Mouse (Mus musculus) heart, adult 9 months (tissue): ENCODE data around the gene Zfp618.

Experiments
- DNase-seq, 2 experiments: peaks; one replicate each; pipeline ENCODE4 v3.0.0; 2022; ENCODE audit warnings: low spot score in 2 of 2

Zfp618 gene

DNA sequence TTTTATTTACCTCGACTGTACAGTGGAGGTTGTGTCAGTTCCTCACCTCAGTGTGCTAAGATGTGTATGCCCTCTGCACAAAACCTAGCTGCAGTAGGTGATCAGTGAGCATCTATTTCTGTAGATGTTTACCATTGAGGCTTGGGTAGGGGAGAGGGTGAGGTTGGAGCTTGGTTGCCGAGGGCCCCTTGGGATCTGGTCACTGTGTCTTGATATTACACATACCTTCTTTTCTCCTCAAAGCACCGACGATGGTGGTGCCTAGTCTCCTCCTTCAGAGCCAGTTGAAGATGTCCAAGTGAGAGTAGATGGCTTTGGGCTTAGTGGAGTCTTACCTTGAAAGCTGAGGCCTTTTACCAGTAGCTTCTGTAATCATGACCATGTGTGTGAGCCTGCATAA lies 101.4 kb downstream of the Zfp618 start:
- DNase-seq = no peak

DNA sequence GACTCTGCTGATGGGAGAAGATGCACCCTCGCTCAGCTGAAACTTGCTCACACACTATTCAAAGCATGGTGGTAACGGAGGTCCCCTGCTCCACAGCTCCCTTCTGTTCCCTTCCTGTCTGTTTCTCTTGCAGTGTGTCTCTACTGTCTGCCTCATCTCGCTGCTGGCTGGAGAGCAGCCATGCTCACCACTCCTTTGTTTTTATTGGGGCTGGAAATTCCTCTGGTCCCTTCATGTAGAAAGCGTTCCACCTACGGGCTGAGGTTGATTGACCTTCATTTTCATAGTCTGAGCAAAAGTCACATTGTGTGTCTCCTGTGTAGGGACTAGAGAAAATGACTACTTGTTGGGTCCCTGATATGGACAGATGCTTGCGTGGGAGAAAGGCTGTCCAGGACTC lies 102.4 kb downstream of the Zfp618 start:
- no peak for DNase-seq

DNA sequence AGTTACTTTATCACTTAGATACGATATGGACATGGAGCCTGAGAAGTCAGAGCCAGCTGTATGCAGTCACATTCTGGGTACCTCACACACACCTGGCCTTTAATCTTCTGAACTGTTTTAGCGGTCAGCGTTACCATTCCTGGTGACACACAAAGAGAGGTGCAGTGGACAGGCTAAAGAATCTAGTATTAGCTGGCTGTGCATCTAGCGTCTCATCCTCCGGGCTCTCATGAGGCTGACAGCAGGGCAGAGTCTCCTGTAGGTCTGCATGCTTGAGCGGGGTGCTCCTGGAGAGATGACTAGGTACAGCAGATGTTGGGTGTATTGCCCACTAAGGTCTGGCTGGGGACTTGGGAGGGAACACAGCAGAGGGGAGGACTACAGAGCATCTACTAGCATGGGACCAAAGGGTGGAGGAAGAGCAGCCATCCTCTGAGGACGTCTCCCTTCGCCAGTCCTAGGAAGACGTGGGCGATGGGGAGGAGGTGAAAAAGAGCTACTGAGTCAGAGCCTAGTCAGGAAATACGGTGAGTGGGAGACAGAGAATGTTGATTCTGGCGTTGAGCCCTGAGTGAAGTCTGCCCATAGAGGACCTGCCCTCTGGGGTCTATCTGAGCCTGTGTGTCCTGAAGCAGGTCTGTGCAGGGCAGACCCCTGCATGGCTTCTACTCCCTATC lies 103.3 kb downstream of the Zfp618 start:
- DNase-seq = no peak

DNA sequence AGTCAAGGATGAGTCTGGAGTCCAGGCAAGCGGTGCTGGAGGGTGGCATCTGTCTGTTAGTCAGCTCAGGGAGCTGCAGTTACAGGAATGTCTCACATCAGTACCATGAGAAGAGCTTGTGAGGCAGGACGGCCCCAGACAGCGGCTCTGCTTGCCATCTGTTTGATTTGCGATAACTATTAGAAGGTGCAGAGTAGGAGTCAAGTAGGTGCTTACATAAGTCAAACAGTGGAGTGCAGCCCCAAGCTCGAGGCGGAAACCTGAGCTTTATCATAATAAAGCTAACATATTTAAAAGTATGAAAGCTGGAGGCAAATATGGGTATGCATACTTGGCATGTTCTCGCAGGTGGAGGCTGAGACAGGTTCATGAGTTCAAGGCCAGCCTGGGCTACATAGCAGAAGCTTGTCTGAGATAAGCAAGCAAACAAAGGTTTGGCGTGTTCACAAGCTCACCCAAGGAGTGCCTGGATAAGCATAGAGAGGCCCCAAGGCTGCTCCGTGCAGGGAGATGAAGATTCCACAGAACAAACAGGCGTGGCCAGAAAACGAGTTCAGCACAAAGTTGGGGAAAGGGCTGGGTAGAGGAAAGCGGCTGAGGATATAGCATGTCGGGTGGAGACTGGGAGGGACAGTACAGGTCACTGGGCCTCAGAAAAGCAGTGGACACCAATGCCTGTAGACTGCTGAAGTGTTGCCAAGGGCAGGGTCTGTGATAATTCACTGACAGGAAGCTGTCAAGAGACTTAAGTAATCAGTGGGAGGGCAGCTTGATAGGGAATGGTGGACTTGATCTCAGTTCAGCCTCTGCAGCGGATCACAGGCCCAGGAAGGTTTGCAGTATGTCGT lies 106.3 kb downstream of the Zfp618 start:
- no peak for DNase-seq

DNA sequence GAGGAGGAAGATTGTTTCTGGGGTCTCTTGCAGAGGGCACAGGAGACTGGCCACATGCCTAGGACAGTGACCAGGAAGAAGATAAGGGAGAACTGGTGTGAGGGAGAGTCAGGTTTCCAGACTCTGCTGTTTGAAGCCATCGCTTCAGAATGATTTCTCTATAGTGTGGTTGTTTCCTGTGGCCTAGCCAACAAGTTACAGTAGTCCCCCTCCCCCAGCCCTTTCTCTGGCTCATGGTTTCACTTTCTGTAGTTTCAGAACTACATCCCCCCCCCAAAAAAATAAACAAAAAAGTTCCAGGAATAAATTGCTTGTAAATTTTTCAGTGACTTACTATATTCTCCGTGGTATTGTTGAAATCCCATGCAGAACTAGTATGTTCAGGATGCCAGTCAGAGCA lies 107.8 kb downstream of the Zfp618 start:
- no peak for DNase-seq

DNA sequence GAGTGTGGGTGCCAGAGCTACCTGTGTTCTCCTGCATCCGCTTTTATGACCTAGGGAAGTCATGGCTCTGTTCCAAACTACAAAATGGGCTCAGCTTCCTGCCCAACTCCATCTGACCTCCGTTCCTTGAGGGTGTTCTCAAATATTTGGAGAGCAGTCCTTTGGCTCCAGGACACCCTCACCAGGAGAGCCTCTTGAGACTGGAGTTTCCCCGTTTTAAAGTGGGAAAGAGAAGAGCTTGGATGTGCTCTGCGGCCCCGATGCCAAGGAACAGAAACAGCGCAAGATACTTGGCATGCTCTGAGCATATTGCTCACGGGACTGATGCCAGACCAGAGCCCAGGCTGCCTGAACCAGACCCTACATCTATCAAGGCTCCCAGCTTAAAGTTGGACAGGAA lies 113.8 kb downstream of the Zfp618 start:
- no peak for DNase-seq

DNA sequence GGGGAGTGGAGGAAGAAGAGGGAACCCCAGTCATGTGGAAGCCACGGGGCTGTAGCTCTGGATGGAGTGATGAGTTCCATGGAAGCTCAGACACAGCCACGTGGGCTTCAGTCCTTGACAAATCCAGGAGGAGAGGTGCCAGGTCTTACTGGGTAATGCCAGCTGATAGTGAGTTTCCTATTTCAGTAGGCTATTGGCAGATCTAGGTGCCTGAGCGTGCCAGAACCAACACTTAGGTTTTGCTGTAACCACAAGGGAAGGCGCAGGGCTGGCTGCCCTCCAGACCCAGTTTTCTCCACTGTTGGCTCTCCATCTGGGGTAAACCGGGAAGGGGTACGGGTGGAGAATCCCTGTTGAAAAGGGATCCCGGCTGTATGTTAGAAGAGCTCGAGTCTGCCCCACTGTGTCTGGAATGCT lies 119.1 kb downstream of the Zfp618 start:
- peak; percentile 82 to 84 for DNase-seq

DNA sequence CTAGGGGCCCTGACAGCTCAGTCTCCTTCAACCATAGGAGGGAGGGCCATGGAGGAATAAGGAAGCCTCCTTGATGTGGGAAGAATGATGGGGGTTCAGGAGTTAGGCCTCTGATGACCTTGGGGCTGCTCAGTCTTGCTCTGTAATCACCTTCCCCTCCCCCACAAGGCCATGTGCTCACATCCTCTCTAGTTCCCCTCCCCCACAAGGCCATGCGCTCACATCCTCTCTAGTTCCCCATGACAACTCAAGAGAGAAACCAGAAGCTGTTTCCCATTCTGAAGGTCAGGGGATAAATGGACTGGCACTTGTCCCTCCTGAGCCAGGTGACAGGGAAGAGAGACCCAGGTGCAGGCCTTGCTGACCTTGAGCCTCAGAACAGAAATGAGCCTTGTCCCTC lies 124.1 kb downstream of the Zfp618 start:
- DNase-seq = no peak

DNA sequence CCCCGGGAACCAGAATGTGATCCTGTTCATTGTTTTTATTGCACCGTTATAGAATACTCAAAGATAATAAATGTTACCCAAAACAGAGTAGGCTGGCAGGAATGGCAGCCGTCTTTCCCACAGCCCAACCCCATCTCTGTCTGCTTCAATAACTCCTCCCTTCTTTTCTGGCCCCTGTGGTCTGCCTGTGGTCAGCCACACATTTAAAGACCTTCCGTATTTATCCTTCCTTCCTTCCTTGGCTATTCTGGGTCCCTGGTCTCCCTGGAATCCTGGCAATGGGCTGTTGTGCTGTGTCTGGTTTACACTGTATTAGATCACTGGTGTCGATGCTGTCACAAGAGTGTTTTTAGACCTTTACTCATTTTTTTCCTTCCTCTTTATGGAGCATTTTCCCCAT lies 125.8 kb downstream of the Zfp618 start:
- no peak for DNase-seq

DNA sequence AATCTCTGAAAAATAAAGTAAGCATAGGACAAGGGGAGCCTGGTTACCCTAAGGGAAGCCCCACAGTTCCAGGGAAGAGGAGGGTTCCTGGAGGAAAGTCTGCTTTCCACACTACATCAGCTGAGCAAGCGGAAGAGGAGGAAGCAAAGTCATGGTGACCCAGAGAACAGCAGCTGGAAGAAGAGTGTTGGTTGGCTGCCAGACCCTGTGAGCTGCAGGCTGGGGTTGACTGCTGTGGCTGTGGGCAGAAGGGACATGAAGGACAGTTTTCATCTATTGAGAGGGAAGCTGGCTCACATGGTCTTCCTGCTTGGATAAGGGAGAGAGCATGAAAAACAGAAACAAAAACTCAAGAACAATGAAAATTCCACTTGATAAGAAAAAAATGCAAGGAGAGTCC lies 132.2 kb downstream of the Zfp618 start:
- DNase-seq = peak; percentile 34 to 41

DNA sequence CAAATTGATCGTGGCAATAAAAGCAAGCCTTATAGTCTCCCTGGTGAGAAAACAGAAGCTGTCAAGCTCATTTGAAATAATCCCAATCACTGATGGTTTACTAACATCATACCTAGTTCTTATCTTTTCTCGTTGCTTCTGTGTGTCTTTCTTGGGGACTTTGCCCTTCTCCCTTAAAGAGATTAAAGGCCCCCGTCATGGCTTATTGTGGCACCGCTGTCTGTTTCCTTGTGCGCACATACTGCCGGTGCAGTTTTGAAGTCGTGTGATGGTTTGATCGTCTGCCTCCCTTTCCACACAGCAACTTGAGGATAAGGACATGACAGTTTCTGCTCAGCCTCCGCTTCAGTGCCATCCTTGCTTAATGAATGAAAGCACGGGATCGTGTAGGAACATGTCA lies 135.1 kb downstream of the Zfp618 start:
- no peak for DNase-seq

DNA sequence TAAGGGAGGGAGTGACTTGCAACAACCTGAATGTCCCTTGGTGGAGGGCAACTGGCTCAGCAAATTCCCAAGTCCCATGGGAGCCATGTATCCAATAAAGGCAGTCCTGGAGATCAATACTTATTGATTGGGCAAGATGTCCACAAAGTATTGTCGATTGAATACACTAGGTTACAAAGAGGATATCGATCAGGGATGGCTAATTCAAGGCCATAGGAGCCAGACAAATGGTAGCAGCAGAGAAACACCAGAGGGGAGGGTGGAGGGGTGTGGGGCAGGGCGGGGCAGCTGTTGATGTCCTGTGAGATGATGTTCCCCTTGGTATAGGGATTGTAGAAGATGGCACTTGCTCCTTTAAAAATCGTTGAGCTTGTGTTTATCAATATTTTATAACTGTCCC lies 136.7 kb downstream of the Zfp618 start:
- no peak for DNase-seq

DNA sequence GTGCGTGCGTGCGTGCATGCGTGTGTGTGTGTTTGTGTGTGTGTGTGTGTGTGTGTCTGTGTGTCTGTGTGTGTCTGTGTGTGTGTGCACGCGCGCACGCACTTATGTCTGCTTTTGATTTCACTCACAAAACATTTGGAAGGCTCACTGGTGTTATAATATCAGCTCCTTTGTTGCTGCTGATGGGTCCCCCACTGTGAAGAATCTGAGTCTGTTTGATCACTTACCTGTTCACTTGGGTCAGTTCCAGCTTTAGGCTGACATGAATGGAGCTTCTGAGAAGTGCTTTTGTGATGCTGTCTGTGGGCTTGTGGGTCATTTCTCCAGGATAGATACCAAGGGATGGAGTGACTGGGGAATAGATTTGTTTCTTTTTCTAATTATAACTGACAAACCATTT lies 140.3 kb downstream of the Zfp618 start:
- no peak for DNase-seq

DNA sequence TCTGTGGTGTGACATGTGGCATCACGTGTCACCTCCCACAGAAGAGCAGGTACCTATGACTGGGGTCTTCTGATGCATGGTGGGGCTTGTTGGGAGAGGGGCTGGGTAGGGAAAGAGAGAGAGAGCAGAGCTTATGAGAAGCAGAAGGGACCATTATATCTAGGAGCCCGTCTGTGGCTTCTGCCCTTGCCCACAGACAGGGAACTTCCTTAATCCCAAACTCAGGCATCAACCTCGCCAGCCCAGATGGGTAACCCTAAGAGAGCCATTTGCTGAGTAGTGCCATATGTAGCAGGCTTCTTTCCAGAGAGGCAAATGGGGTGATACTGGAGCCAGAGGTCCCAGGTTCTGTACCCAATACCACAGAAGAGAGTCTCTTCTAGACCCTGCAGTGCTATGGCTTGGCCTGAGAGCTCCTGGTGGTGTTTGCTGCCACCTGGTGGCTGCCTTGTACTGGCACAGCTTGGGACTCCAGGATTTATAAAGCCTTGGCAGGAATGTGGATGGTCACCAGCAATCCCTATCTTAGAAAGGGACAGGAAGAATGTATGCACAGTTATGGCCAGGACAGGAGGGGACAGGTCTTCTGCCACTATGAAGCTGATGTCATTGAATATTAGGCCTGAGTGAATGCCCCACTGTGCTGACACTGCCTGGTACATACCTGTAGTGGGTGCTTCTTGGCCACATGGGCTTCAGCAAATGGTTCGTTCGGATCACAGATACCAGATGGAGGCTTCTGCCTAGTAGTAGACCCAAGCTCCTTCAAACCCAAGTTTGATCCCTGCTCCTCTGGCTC lies 153.5 kb downstream of the Zfp618 start:
- DNase-seq = peak; percentile 45 to 65

DNA sequence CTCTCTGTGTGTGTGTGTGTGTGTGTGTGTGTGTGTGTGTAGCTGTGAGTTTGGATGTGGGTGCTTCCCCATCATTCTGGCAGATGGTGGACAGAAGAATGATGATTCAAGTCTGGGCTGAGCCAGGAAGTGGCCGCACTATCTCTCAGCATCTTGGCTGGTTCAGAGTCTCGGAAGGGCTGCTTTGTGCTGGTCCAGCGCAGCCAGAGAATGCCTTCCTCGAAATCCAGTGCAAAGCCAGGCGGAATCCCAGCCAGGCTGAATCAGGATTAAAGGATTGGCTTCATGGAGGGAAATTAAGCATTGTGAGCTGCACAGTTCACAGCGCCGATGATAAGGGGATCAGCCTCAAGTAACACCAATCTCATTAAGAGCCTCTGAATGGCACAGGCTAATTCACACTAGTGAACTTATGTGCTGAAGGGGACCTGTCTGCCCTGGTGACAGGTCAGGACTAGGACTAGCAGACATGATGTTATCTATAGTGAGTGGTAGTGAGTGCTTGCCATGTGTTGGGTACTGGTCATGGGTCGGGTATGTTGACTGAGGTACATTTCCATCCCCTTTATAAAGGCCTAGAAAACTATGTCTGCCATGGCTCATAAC lies 159.6 kb downstream of the Zfp618 start:
- no peak for DNase-seq

DNA sequence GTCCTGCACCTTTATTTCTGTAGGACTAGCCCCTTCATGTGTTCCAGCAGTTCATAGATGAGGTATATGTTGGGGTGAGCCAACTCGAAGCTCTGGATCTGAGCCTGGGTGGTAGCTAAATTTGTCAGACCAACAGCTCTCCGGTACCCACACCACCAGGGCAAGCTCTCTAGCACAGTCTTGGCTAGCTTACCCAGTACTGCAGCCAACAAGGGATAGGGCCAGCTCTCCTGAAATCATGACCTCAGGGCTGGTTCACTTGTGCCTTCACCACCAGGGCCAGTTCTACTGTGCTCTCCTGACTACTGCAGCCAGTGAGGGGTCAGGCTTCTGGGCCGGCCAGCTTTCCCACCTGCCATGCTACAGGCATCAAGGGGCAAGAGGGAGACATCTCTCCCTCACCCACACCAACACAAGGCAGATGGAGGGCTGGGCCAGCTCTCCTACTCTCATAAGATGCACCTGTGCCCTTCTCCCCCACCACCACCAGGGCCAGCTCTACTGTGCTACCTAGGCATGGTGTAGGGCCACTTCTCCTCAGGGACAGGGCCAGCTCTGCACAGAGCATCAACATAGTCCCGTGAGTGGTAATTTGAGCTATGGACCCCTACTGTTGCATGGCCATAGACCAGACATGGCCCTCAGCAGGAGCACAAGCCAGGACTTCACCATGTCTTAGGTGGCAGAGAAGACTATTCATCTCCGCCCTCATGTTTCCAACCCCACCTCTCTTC lies 164.7 kb downstream of the Zfp618 start:
- peak; percentile 58 to 63 for DNase-seq

DNA sequence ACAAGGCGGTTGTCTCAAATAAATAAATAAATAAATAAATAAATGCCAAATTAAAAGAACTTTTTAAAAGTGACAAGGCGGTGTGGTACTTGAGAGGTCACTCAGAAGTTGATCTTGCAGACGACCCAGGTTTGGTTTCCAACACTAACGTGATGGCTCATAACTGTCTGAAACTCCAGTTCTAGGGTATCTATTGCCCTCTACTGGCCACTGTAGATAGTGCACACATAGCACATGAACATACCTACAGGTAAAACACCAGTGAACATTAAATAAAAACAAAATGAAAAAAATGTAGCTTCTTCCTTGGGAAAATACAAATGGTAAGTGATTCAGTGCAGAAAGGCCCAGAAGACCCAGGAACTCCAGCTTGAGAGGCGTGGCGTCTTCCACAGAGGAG lies 181.9 kb downstream of the Zfp618 start:
- DNase-seq = no peak

DNA sequence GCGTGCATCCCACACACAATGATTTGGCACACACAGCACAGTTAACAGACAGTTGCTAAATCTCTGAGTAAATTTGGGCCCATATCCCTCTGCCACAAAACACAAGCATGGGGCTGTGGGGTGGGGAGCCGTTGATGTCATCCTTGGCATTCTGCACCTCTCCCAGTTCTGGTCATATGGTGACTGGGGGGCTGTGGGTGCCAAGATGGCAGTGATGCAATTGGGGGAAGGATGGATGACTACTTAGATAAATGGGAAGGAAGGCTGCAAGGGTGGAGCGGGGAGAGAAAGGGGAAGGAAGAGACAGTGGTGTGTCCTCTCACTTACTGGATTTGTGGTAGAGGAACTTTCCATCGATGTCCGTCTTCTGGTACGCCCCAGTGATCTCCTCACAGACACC lies 185.8 kb downstream of the Zfp618 start:
- DNase-seq = peak in 1 of 2 experiments; percentile 12

DNA sequence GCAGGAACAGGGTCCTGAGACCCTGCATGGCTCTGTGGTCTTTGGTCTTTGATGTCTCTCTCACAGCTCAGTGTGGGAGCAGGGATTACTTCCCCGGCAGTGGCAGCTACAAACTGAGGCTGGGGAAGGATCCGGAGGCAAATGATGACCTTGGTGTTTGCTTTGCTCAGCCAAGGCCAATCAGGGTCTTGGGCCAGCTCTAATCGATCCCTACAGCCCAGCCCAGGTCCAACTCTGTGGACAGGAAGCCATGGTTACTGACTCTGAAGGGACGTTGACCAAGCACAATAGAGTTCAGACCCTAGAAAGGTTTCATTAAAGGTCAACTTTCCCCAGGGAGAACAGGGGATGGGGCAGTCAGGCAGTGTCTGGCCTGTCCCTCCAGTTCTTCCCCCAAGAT lies 188.7 kb downstream of the Zfp618 start:
- no peak for DNase-seq

DNA sequence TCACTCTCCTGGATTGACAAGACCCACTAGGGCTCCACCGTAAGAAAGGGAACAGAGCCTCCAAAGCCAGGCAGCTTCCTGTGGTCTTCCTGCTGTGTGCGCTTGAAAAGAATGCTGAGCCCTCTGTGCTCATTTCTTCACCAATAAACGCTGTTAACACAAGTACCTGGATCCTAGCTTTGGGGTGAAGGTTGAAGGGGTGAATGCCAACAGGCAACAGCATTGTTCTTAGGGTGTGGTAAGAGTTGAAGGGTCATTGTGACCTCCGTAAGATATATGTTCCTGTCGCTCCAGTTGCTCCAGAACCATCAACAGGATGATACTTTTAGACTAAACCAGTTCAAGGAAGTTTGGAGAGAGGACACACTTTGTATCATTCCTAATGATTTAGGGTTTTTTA lies 189.3 kb downstream of the Zfp618 start, which contains the start of gene Ambp:
TSS of gene Ambp (minus strand) at position 101 of the 400 bp plus-strand sequence.
- no peak for DNase-seq

DNA sequence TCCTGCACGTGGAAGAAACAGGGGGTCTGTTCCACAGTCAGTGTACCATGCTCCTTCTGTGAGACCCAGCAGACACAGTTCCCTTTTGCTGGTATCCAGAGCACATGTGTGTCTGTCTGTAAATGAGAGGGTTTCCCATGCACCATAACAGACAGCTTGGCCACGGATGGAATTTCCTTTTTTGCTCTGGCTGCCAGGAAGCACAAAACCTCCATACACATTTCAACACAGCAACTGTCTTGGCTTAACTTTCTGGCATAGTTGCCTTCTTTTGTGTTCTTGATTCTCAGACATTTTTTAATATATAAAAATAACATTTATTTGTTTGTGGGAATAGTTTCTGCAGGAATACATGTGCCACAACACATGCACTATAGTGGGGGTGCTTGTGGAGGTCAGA lies 190.2 kb downstream of the Zfp618 start:
- no peak for DNase-seq
